ENCODE assay signal across 1 mouse cellular context in genomic region chr2:130905751-130906583, GRCm38 (mm10).
A peak's percentile ranks its signal among the peaks of the same experiment; 100 is the strongest.
TF ChIP-seq lines count a peak whose summit lies in the region.

TSS of gene 4930402H24Rik (minus strand) at chr2:130906406.
TSS of gene Atrn (plus strand) at chr2:130906495.

TF ChIP-seq in CH12.LX, 34 proteins besides CTCF, POLR2A, EP300 and RAD21 (continued from another document):
- TF ChIP-seq MXI1 (IDR thresholded peaks at IDR 0.05; ENCODE audit: low read depth, low read length) (peak; percentile 88; the same call in 1 of the 2 replicates), NRF1 (IDR thresholded peaks at IDR 0.05; ENCODE audit: low read depth, low read length) (peak; percentile 69), NELFE (IDR thresholded peaks at IDR 0.05; ENCODE audit: low read depth, low read length) (peak; percentile 84), ZKSCAN1 (IDR thresholded peaks at IDR 0.05; ENCODE audit: borderline replicate concordance, low read depth, low read length) (no peak), TBP (conservative IDR thresholded peaks at IDR 0.05; ENCODE audit: low read depth, low read length) (peak; percentile 70; the same call in 1 of the 2 replicates), MAZ (IDR thresholded peaks at IDR 0.05; ENCODE audit: low read depth, low read length) (0 out of 2 replicates have a peak, but pooled peaks have one; percentile 55), MEF2A (IDR thresholded peaks at IDR 0.05; ENCODE audit: borderline replicate concordance, low read depth, low read length) (no peak), USF1 (IDR thresholded peaks at IDR 0.05; ENCODE audit: low read depth, low read length) (no peak), CHD1 (IDR thresholded peaks at IDR 0.05; ENCODE audit: low read depth, low read length) (no peak), CHD2 (IDR thresholded peaks at IDR 0.05; ENCODE audit: low read length) (no peak), PAX5 (IDR thresholded peaks at IDR 0.05; ENCODE audit: low read length) (no peak), UBTF (IDR thresholded peaks at IDR 0.05; ENCODE audit: low read depth, low read length) (no peak), E2F4 (IDR thresholded peaks at IDR 0.05; ENCODE audit: insufficient replicate concordance, low read depth, low read length) (no peak), BHLHE40 (IDR thresholded peaks at IDR 0.05; ENCODE audit: low read depth, low read length) (0 out of 2 replicates have a peak, but pooled peaks have one; percentile 2), ELF1 (IDR thresholded peaks at IDR 0.05; ENCODE audit: low read depth, low read length) (peak; percentile 73), MAFK (IDR thresholded peaks at IDR 0.05; ENCODE audit: insufficient replicate concordance, low read length) (no peak), POLR2AphosphoS2 (IDR thresholded peaks at IDR 0.05; ENCODE audit: low read depth, low read length) (no peak; the same call in 1 of the 2 replicates), RCOR1 (conservative IDR thresholded peaks at IDR 0.05; ENCODE audit: low read depth, low read length) (no peak), MYC (IDR thresholded peaks at IDR 0.05; ENCODE audit: low read depth, low read length) (no peak), ZMIZ1 (IDR thresholded peaks at IDR 0.05; ENCODE audit: low read depth, low read length) (peak; percentile 33; the same call in 1 of the 2 replicates), HCFC1 (IDR thresholded peaks at IDR 0.05; ENCODE audit: low read depth, low read length) (peak; percentile 76), IRF4 (IDR thresholded peaks at IDR 0.05; ENCODE audit: low read depth, low read length) (0 out of 2 replicates have a peak, but pooled peaks have one; percentile 5), GABPA (IDR thresholded peaks at IDR 0.05; ENCODE audit: insufficient replicate concordance, low read depth, low read length) (no peak), JUN (IDR thresholded peaks at IDR 0.05; ENCODE audit: insufficient read depth, low read depth, low read length) (no peak), SMC3 (IDR thresholded peaks at IDR 0.05; ENCODE audit: low read depth, low read length) (no peak), KAT2A (IDR thresholded peaks at IDR 0.05; ENCODE audit: insufficient replicate concordance, low read length) (no peak), ZC3H11A (IDR thresholded peaks at IDR 0.05; ENCODE audit: low read depth, low read length) (no peak)
